Mouse (Mus musculus) right cerebral cortex, postnatal 4 days (tissue): ENCODE results near the gene Tctex1d1.

Source experiments
- DNase-seq: peaks from one replicate; pipeline ENCODE4 v3.0.0-alpha.2; 2022

Gene Tctex1d1

GRCm38 (mm10) chr4:102989391-102989790, 11.0 kb downstream of the Tctex1d1 start:
- no peak for DNase-seq

GRCm38 (mm10) chr4:102990016-102990415, 11.6 kb downstream of the Tctex1d1 start:
- no peak for DNase-seq

GRCm38 (mm10) chr4:102990595-102991340, 12.4 kb downstream of the Tctex1d1 start:
- DNase-seq, result no peak

GRCm38 (mm10) chr4:102991685-102992084, 13.3 kb downstream of the Tctex1d1 start:
- DNase-seq, result no peak

- no peak for DNase-seq
Measured at GRCm38 (mm10) chr4:103004681-103005080, 26.3 kb downstream of the Tctex1d1 start.

GRCm38 (mm10) chr4:103005190-103005945, 27.0 kb downstream of the Tctex1d1 start:
- no peak for DNase-seq

- no peak for DNase-seq
Measured at GRCm38 (mm10) chr4:103006266-103006665, 27.9 kb downstream of the Tctex1d1 start.

- peak; percentile 13 for DNase-seq
Measured at GRCm38 (mm10) chr4:103006943-103007418, 28.6 kb downstream of the Tctex1d1 start.

GRCm38 (mm10) chr4:103010734-103011133, 32.3 kb downstream of the Tctex1d1 start:
- no peak for DNase-seq

GRCm38 (mm10) chr4:103011823-103012222, 33.4 kb downstream of the Tctex1d1 start:
- no peak for DNase-seq

- DNase-seq, result no peak
Measured at GRCm38 (mm10) chr4:103013490-103013889, 35.1 kb downstream of the Tctex1d1 start.

- no peak for DNase-seq
Measured at GRCm38 (mm10) chr4:103026621-103027020, 48.2 kb downstream of the Tctex1d1 start, which contains the start of gene Insl5. TSS of gene Insl5 (minus strand) at chr4:103026842.

GRCm38 (mm10) chr4:103027745-103028144, 49.3 kb downstream of the Tctex1d1 start:
- no peak for DNase-seq

GRCm38 (mm10) chr4:103028177-103029088, 50.0 kb downstream of the Tctex1d1 start:
- DNase-seq, result no peak

- no peak for DNase-seq
Measured at GRCm38 (mm10) chr4:103039103-103039837, 60.9 kb downstream of the Tctex1d1 start.

GRCm38 (mm10) chr4:103039838-103040191, 61.4 kb downstream of the Tctex1d1 start:
- DNase-seq, result no peak

- no peak for DNase-seq
Measured at GRCm38 (mm10) chr4:103042997-103043396, 64.6 kb downstream of the Tctex1d1 start.

- DNase-seq, result no peak
Measured at GRCm38 (mm10) chr4:103048046-103048445, 69.6 kb downstream of the Tctex1d1 start.
